Mouse (Mus musculus) liver, embryonic 13.5 days (tissue): ENCODE measurements around the gene Krtap11-1. TPM values are rescaled to one million over a fixed set of nuclear protein-coding genes. Genes with fewer than 3 reads are reported as not detected.

Source experiments
- polyA plus RNA-seq: library from polyadenylated mRNA; unstranded; fragments of >200 nt; fragmentation: Nextera tagmentation; extraction: Ambion mirVana; gene quantifications from 2 replicates; pipeline ENCODE4 v1.2.1, GENCODE M21; 2015

Krtap11-1 gene
- polyA plus RNA-seq, 1 experiment from 2014 or later = not detected

Other genes starting within 250 kb of the Krtap11-1 start
- not detected in 2 replicates for gene Krtap21-1, start 167.3 kb downstream of the Krtap11-1 start, polyA plus RNA-seq
- gene Krtap6-2, start 151.1 kb downstream of the Krtap11-1 start, polyA plus RNA-seq = not detected in 2 replicates
- gene Krtap8-1, start 83.2 kb downstream of the Krtap11-1 start, polyA plus RNA-seq = not detected in 2 replicates
- gene Krtap7-1, start 62.9 kb downstream of the Krtap11-1 start, polyA plus RNA-seq = not detected in 2 replicates